Mouse (Mus musculus): Measurements from ENCODE around the gene Ccdc153.

The Ccdc153 gene

DNA sequence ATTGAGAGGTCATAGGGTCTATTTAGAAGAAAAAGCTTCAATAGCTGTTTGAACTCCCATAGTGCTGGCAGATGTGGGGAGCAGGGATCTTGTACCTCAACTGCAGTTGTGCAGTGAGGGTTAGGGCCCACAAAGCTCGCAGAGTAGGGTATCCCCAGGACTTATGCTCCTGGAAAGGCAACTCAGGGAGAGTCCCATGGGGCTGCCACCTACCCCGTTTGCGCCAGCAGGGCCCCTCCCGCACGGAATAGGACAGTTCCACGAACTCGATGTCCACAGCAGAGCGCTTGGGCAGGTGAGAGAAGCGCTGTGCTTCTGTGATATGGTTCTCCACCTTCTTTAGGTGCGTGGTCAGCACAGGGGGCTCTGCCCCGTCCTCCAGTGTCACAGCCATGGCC is 46.5 kb downstream of the Ccdc153 start:
- peak; percentile 33 for DNase-seq (ENCODE audit: low spot score)

- DNase-seq (ENCODE audit: low spot score) = peak; percentile 28
These were observed 47.1 kb downstream of the Ccdc153 start for GRCm38 (mm10) chr9:44287401-44288075.

DNA sequence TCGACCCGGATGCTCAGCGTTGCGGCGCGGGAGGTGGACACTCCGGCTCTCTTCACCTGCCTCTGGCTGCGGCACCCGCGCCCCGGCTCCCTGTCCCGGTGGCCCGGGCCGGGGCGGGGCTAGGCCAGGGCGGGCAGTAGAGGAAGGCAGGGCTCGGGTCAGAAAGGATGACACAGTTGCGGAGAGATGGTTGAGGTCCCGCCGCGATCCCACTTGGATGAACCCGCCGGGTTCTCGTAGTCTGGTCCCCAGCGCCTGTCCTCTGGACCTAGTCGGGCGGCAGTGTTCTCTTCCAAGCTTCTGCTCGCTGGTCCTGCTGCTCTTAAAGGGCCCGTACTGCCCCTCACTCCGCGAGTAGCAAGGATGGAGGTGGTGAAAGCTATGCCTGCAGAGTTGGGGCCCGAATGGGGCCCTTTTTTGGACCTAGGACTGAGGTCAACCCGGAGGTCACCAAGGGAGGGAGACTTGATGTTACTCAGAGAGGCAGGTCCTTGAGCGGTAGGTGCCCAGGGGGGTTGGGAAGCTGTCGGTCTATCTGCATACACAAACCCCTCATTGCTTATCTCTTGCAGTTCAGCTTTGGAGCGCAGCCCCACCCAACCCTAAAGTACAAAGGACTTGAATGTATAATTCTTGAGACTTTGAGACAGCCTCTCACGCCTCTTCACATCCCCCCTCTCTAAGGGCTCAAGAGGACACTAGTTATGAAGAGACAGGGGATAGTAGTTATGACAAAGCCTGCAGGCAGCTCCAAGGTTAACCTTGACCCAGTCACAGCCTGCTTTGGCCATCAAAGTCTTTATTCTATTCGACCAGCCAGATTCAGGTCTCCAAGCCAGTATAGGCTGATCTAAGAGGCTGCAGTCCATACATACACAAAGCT is 47.8 kb downstream of the Ccdc153 start, which contains the start of gene Abcg4:
TSS of gene Abcg4 (minus strand) at position 540 of the 883 bp plus-strand sequence.
- DNase-seq (ENCODE audit: low spot score) = peak; percentile 67

- DNase-seq (ENCODE audit: low spot score) = no peak
These were observed 48.4 kb downstream of the Ccdc153 start for GRCm38 (mm10) chr9:44288959-44289291.

DNA sequence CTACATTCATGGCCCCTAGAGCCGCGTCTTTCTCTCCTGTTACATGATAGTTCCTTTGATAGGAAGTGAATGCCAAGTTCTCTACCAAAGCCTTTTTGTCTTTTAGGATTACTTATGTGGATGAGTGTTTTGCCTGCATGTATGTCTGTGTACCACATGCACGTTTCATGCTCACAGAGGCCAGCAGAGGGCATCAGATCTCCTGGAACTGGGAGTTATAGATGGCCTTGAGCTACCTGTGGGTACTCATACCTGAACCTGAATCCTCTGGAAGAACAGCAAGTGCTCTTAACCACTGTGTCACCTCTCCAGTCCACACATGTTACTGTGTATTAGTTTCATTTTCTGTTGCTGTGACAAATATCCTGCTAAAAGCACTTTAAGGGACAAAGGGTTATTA is 52.0 kb downstream of the Ccdc153 start:
- DNase-seq (ENCODE audit: low spot score) = peak; percentile 37

All from spleen, adult 12 weeks (tissue).